Mouse (Mus musculus): Measurements from ENCODE around the gene Art2b. TPM values are rescaled to one million over a fixed set of nuclear protein-coding genes. Genes with fewer than 3 reads are reported as not detected.

Art2b gene
- polyA plus RNA-seq, 1 experiment from 2014 or later, result not detected

DNA sequence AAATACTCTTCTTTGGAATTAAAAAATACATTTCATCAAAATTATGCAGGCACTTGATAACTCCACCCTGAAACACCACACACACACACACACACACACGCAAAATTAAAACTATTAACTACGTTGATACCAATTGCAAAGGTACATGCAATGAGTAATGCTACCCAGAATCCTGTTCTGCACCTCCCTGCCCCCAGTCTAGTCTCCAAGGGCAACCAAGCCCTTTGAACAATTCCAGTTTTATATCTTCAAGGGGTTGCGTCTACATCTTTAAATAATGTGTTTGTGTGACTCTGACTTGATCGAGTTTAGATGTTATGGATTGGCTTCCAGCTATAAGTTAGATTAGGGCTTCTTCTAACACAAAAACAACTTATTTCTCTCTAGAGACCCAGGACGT lies 49.9 kb downstream of the Art2b start:
- WGBS, result 55% methylated on average over 5 of the region's 5 CpGs
- Histone ChIP-seq H3K27me3 (replicated peaks) (no peaks in the 10 kb centered on the region; the same call in 1 of the 2 replicates), H3K27ac (replicated peaks) (no peak overlapping the region), H3K36me3 (no peaks in the 10 kb centered on the region), H3K4me1 (peaks cover 19% of the 10 kb centered on the region), H3K4me2 (no peak overlapping the region), H3K9ac (replicated peaks) (no peak overlapping the region), H3K4me3 (replicated peaks) (no peak overlapping the region), H3K9me3 (replicated peaks) (no peaks in the 10 kb centered on the region)
- no peak for ATAC-seq (ENCODE audit: low FRiP score)

DNA sequence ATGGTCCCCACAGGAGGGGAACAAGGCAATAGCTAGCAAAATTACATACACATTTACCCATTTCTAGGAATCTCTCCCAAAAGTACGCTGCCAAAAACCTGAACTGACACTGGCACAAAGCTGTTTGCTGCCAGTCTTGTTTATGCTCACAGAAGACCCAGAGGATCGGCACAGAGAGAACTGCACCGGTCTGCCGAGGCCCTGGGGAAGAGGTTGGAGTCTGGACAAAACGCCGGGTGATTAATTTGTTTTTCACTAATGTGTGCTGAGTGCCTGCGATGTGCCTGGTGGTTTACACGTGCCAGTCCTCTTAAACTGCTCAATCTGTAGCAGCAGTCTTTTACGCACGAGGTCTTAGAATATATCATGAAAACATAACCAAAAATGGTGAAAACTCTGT lies 50.3 kb downstream of the Art2b start:
- Histone ChIP-seq H3K36me3 (no peaks in the 10 kb centered on the region), H3K9me3 (replicated peaks) (no peaks in the 10 kb centered on the region), H3K4me1 (peaks cover 19% of the 10 kb centered on the region), H3K27me3 (replicated peaks) (no peaks in the 10 kb centered on the region; the same call in 1 of the 2 replicates), H3K4me3 (replicated peaks) (no peak overlapping the region), H3K27ac (replicated peaks) (no peak overlapping the region), H3K4me2 (no peak overlapping the region), H3K9ac (replicated peaks) (no peak overlapping the region)
- ATAC-seq (ENCODE audit: low FRiP score), result no peak
- WGBS, result 34% methylated on average over 10 of the region's 10 CpGs

DNA sequence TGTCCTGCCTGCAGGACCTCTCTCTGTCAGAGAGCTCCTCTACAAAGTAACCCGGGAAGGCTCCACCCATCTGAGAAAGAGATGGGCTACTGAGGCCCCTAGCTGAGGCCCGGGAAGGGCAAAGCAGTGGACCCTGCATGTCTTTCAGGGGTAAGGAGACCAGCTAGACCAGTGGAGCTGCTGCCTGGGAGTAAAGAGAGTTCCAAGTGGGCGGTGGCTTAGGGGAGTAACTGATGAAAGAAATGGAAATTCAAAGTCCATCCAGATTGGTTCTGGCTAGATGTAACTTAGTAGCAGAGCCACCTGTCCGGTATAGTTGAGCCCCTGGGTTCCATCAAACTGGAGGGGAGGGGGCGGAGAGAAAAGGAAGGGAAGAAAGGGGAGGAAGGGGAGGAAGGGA lies 51.0 kb downstream of the Art2b start:
- peaks cover 19% of the 10 kb centered on the region for H3K4me1 ChIP-seq
- H3K27me3 ChIP-seq (replicated peaks), result no peaks in the 10 kb centered on the region; the same call in 1 of the 2 replicates
- 35% methylated on average over 5 of the region's 5 CpGs for WGBS
- no peak overlapping the region for H3K9ac ChIP-seq (replicated peaks)
- H3K4me3 ChIP-seq (replicated peaks), result no peak overlapping the region
- no peak for ATAC-seq (ENCODE audit: low FRiP score)
- no peaks in the 10 kb centered on the region for H3K36me3 ChIP-seq
- no peaks in the 10 kb centered on the region for H3K9me3 ChIP-seq (replicated peaks)
- H3K4me2 ChIP-seq, result no peak overlapping the region
- no peak overlapping the region for H3K27ac ChIP-seq (replicated peaks)

Other genes with a start within 250 kb of the Art2b start
- 9.7 and 19.9 TPM in 2 replicates for gene Arap1, start 237.5 kb downstream of the Art2b start, polyA plus RNA-seq (2015; fragmentation: Nextera tagmentation; extraction: Ambion mirVana)
- 0.99 TPM in 1 of 2 replicates, not detected in the other for gene Gm45837, start 174.7 kb downstream of the Art2b start, polyA plus RNA-seq (2015; fragmentation: Nextera tagmentation; extraction: Ambion mirVana)
- gene Pde2a, start 163.9 kb downstream of the Art2b start, polyA plus RNA-seq (2015; fragmentation: Nextera tagmentation; extraction: Ambion mirVana), result 27.9 and 28.5 TPM in 2 replicates
- 39.8 and 42.8 TPM in 2 replicates for gene Clpb, start 78.0 kb upstream of the Art2b start, polyA plus RNA-seq (2015; fragmentation: Nextera tagmentation; extraction: Ambion mirVana)
- gene Phox2a, start 232.7 kb upstream of the Art2b start, polyA plus RNA-seq (2015; fragmentation: Nextera tagmentation; extraction: Ambion mirVana), result 1.6 and 1.9 TPM in 2 replicates